Mouse (Mus musculus): ENCODE results near the gene Selenon. TPM values are rescaled to one million over a fixed set of nuclear protein-coding genes. Genes with fewer than 3 reads are reported as not detected.

The Selenon gene
- polyA plus RNA-seq, 1 experiment from 2014 or later, result 45.3 TPM

DNA sequence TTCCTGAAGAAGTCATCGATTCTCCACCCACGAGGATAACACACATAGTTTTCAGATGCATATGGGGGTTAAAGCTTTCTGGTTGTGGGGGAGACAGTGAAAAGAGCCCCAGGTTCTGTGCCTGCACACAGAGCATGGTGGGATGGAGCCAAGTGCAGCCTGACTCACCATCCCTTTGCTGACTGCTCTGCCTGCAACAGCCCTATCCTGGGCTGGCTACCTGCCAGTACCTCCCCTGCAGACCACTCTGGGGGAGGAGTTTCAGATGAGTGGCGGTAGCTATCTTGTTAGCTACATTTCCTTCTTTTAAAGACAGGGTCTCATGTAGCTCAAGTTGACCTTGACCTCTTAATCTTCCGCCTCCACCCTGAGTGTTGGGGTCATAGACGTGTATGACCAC, 26.4 kb upstream of the Selenon start:
- CTCF ChIA-PET, result interaction anchor here (1.0 kb wide), 1 partner anchor 13 kb away, joined by 3 read pairs; no protein-coding TSS in a partner anchor
- in situ Hi-C loops (cut with MboI; ENCODE audit: low pct_unique_long_range_greater_than_20kb), result no loop called here
- no peak for TF ChIP-seq CTCF (IDR thresholded peaks at IDR 0.05)
- ATAC-seq (no peak), DNase-seq (ENCODE audit: low read depth, low spot score) (no peak)
- POLR2A ChIA-PET, result no interaction called here
- no peaks in the 10 kb centered on the region for H3K27me3 ChIP-seq

DNA sequence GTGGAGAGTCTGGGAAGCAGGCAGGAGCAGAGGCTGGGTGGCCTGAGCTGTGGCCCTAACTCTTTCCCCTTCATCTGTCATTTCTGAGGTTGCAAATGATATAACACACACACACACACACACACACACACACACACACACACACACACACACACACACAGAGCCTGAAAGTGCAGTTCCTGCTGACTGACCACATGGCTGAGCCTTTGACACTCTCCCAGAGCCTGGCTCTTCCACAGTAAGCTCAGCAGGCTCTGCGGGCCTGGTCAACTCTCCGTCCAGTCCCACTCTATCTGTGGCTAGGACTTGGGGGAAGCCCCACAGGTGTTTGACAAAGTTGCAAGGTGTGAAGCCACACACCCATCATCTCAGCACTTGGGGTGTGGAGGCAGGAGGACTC, 25.3 kb upstream of the Selenon start:
- TF ChIP-seq CTCF (IDR thresholded peaks at IDR 0.05), result no peak
- in situ Hi-C loops (cut with MboI; ENCODE audit: low pct_unique_long_range_greater_than_20kb), result no loop called here
- POLR2A ChIA-PET, result no interaction called here
- ATAC-seq (no peak), DNase-seq (ENCODE audit: low read depth, low spot score) (no peak)
- no peaks in the 10 kb centered on the region for H3K27me3 ChIP-seq
- CTCF ChIA-PET, result no interaction called here

DNA sequence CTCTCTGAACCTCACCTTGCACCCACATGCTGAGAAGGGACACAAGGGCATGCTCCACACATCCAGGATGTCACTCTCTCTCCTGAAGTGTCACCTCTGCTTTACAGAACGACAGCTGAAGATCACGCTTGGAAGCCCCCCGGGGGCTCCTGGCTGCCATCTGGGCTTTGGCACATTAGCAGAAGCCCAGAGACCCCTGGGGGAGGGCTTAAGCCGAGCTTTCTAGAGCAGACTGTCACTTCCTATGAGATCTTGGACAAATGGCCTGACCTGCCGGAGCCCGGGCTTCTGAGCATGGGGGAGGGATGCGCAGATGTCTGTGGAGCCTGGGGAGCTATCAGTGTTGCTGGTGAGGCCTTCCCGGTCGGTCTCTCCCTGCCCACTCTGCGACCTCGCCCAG, 23.5 kb upstream of the Selenon start:
- no peak for DNase-seq (ENCODE audit: low read depth, low spot score)
- TF ChIP-seq CTCF (IDR thresholded peaks at IDR 0.05), result no peak
- in situ Hi-C loops (cut with MboI; ENCODE audit: low pct_unique_long_range_greater_than_20kb), result no loop called here

DNA sequence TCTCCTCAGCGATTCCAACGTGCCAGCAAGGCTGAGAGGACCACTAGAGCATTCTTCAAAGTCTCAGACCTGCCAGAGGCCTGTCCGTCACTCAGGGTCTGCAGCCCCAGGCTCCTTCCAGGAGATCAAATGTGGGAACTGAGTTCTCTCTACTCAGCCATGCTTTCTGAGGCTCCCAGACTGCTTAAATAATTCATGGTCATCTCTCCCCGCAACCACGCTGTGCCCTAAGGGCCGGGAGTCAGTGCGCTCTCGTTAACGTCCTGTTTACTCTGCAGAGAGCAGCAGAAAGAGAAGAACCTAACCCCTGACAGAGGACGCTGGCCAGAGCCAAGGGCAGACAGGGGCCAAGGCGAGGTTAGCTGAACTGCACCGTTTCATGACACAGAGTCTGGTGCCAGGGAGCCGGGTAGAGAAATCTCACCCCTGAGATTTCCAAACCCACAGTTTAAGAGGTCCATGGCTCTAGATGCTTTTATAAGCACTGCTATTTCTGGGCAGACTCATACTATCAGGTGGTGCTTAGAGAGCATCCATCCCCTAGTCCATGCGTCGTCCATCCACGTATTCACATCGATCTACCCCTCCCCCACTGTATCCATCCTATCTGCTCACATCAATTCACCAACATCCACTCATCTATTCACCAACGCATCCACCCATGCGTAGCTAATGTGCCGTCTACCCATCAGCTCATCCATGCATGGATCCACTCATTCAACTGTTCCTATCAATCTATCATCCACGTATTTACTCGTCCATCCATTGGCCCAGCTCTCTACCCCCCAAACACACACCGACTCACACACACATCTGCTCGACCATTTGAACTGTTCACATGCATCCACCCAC, 20.7 kb upstream of the Selenon start:
- TF ChIP-seq CTCF (IDR thresholded peaks at IDR 0.05), result no peak
- no peaks in the 10 kb centered on the region for H3K27me3 ChIP-seq
- POLR2A ChIA-PET, result no interaction called here
- DNase-seq (ENCODE audit: low read depth, low spot score) (no peak), ATAC-seq (no peak)
- CTCF ChIA-PET, result no interaction called here
- in situ Hi-C loops (cut with MboI; ENCODE audit: low pct_unique_long_range_greater_than_20kb), result no loop called here

More for the DNA sequence above, 23.5 kb upstream of the Selenon start:
- no peak for ATAC-seq
- H3K27me3 ChIP-seq, result no peaks in the 10 kb centered on the region
- ChIA-PET POLR2A (no interaction called here), CTCF (no interaction called here)

DNA sequence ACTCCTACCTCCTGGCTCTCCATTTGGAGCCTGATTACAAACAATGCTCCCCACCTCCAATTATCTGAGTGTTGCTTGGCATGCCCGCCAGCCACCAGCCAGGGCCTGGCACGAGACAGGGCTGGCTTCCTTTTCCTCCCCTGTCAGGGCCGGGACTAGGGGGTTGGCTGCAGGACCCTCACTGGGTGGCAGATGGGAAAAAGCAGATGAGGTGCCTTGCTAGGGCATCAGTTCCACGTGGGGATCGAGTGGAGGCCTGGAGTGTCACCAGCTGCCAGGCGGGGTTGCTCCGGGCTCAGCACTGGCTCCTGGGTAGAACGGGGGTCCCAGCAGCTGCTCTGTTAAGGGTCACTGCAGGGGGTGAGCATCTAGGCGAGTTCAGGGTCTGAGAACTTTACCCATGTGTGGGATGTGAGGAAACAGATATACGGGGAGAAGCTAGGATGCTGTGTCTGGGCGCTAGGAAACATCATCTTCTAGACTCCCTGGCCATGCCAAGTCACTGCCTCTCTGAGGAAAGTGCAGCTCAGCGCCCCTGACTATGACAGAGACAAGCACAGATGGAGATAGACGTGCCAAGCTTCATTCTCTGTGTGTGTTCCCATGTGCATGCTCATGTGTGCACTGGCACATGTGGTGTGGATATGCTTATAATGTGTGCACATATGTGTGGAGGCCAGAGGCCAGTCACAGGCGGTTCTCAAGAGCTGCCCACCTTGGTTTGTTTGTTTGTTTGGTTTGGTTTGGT, 18.9 kb upstream of the Selenon start:
- H3K27me3 ChIP-seq, result no peaks in the 10 kb centered on the region
- ChIA-PET CTCF (interaction anchor here (1.1 kb wide), 1 partner anchor 11 kb away, joined by 3 read pairs; no protein-coding TSS in a partner anchor), POLR2A (no interaction called here)
- no peak for ATAC-seq
- in situ Hi-C loops (cut with MboI; ENCODE audit: low pct_unique_long_range_greater_than_20kb), result no loop called here
- DNase-seq (ENCODE audit: low read depth, low spot score), result no peak
- no peak for TF ChIP-seq CTCF (IDR thresholded peaks at IDR 0.05)

DNA sequence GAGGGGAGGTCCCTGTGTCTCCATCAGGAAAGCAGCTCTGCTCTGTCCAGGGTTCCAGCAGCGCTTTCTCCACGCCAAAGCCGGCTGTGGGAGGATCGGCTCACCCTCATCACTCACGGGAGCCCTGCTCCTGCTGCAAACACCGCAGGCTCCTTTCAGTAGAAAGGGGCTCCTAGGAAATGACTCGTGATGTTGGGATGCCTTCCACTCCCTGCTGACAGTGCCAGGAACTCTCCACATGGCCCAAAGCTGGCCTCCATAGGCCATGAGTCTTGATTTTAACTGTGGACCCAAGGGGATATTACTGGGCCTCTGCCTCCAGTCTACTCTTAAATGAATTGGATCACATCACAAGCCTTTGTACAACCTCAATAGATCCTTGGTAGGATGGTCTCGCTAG, 17.9 kb upstream of the Selenon start:
- TF ChIP-seq CTCF (IDR thresholded peaks at IDR 0.05), result no peak
- H3K27me3 ChIP-seq, result no peaks in the 10 kb centered on the region
- ChIA-PET POLR2A (no interaction called here), CTCF (no interaction called here)
- ATAC-seq (peak; percentile 4), DNase-seq (ENCODE audit: low read depth, low spot score) (no peak)
- in situ Hi-C loops (cut with MboI; ENCODE audit: low pct_unique_long_range_greater_than_20kb), result no loop called here

DNA sequence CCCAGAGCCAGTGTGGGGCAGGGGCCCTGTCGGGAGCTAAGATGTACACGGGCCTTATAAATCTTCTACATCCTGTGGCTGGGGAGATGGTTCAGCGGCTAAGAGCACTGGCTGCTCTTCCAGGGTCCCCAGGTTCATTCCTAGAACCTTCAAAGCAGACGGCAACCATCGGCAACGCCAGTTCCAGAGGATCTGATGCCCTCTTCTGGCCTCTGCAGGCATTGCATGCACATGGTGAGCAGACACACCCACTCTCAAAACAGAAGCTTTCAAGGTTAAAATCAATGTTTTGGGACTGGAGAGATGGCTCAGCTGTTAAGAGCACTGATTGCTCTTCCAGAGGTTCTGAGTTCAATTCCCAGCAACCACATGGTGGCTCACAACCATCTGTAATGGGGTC, 17.2 kb upstream of the Selenon start:
- ChIA-PET POLR2A (interaction anchor here (0.6 kb wide), 1 partner anchor 8 kb away, joined by 3 read pairs; no protein-coding TSS in a partner anchor), CTCF (no interaction called here)
- TF ChIP-seq CTCF (IDR thresholded peaks at IDR 0.05), result no peak
- in situ Hi-C loops (cut with MboI; ENCODE audit: low pct_unique_long_range_greater_than_20kb), result no loop called here
- no peaks in the 10 kb centered on the region for H3K27me3 ChIP-seq
- no peak for DNase-seq (ENCODE audit: low read depth, low spot score)
- no peak for ATAC-seq

DNA sequence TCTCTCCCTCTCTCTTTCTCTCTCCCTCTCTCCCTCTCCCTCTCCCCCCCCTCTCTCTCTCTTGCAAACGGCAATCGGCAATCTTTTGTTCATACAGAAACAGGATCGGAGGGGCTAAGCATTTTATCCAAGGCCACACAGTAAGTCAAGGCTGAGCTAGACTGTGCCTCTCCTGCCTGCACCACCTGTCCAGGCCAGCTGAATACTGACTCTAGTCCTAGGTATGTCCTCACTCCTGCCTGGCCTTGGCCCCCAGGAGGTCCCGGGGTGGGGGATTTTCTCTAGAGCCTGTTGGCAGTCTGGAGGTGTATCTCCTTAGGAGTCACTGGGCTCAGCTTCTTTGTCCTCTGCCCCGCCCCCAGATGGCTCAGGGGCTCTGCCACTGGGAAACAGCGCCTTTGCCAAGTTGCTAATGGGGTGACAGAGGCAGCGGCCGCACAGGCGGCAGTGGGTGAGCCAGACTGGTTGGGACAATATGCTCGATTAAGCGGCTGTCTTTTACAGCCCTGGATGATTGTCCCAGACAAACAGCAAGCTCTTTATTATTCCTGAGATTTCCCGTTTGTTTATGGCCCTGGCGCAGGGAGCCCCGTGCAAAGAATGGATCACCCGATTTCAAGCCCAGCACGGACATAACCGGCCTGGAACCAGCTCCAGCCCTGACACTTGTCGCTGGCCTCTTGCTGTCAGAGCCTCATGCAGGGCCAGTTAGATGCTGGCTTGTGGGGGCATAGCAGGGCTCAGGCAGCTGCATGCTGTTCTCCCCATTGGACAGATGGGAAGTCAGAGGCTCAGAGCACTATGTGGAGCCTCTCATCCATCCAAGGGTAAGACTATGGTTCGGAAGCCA, 15.6 kb upstream of the Selenon start:
- no peaks in the 10 kb centered on the region for H3K27me3 ChIP-seq
- in situ Hi-C loops (cut with MboI; ENCODE audit: low pct_unique_long_range_greater_than_20kb), result no loop called here
- CTCF ChIA-PET, result interaction anchor here (1.3 kb wide), 1 partner anchor 133 kb away, joined by 3 read pairs; no protein-coding TSS in a partner anchor
- POLR2A ChIA-PET, result no interaction called here
- no peak for TF ChIP-seq CTCF (IDR thresholded peaks at IDR 0.05)
- ATAC-seq (no peak), DNase-seq (ENCODE audit: low read depth, low spot score) (no peak)

DNA sequence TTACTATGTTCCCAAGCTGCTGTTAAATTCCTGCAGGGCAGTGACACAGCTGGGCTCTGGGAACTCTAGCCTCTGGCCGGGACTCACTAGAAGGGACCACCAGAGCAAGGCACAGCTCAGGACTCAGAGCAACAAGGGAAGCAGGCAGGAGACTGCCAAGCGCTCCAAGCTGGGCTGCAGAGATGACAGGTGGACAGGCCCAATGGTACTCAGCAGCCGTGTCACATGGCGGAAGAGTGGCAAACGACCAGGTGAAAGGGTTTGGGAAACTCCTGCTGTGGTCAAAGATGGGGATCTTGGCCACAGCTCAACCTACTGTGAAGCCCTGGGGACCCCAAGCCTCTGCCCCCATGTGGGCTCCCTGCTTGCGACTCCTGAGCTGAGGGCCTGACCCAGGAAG, 12.1 kb upstream of the Selenon start:
- DNase-seq (ENCODE audit: low read depth, low spot score) (no peak), ATAC-seq (no peak)
- POLR2A ChIA-PET, result no interaction called here
- in situ Hi-C loops (cut with MboI; ENCODE audit: low pct_unique_long_range_greater_than_20kb), result no loop called here
- CTCF ChIA-PET, result interaction anchor here (1.4 kb wide), 1 partner anchor 150 kb away, joined by 3 read pairs; no protein-coding TSS in a partner anchor
- no peaks in the 10 kb centered on the region for H3K27me3 ChIP-seq
- no peak for TF ChIP-seq CTCF (IDR thresholded peaks at IDR 0.05)

DNA sequence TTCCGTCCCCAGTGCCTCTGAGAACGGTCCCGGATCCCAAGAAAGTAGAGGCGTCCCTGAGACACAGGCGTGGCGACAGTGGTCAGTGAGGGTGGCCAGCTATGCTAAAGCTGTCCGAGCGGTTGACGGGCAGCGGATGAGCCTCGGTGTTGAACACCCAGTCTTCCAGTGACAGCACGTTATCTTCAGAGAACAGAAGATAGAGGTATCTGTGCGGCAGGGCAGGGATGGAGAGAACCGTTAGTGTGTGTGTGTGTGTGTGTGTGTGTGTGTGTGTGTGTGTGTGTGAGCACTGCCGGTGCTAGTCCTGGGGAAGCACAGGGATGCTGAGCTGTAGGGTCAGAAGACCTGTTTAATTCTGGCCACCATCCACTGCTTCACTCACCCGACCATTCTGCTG, 11.7 kb upstream of the Selenon start:
- H3K27me3 ChIP-seq, result no peaks in the 10 kb centered on the region
- in situ Hi-C loops (cut with MboI; ENCODE audit: low pct_unique_long_range_greater_than_20kb), result no loop called here
- no peak for ATAC-seq
- POLR2A ChIA-PET, result no interaction called here
- CTCF ChIA-PET, result interaction anchor here (1.4 kb wide), 1 partner anchor 151 kb away, joined by 3 read pairs; no protein-coding TSS in a partner anchor
- TF ChIP-seq CTCF (IDR thresholded peaks at IDR 0.05), result no peak
- DNase-seq (ENCODE audit: low read depth, low spot score), result no peak

Data from Patski (cell line).